Mouse (Mus musculus) heart, postnatal 4 days (tissue): Measurements from ENCODE around the gene Faf1. TPM values are rescaled to one million over a fixed set of nuclear protein-coding genes. Genes with fewer than 3 reads are reported as not detected.
"Not testable (repeated sequence)": the region's sequence is repeated elsewhere in the genome, so short reads cannot be mapped to it uniquely, and the experiment has no call there.

ENCODE experiments used
- DNase-seq: peaks from one replicate; pipeline ENCODE4 v3.0.0; 2021
- total RNA-seq, 2 experiments: library from RNA; stranded (reverse); gene quantifications; 2 replicates each; pipeline ENCODE4 v1.2.3; 2021

Gene Faf1
- total RNA-seq, 2 experiments from 2014 or later, result 34.0 to 34.6 TPM

DNA sequence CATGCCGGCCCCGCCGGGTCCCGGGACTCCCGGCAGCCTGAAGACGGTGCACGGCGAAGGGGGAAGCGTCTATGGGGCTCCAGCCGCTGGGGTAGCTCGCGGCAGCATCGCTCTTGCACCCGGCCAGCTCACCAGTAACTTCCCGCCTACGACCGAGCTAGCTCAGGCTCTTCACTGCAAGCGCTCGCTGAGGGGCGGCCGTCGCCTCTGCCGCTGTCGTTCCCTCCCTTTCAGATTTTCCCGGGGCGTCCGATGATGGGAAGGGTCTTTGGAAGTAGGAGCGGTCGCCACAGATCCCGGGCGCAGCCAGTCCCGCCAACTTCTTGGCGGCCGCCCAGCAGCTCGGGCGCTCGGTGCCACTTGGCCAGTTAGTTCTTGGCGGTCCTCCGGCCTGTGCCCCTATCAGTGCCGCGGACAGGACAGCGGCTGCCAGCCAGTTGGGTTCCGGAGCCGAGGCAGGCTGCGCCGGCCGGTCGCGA, 10.4 kb upstream of the Faf1 start:
- DNase-seq, result peak; percentile 78

DNA sequence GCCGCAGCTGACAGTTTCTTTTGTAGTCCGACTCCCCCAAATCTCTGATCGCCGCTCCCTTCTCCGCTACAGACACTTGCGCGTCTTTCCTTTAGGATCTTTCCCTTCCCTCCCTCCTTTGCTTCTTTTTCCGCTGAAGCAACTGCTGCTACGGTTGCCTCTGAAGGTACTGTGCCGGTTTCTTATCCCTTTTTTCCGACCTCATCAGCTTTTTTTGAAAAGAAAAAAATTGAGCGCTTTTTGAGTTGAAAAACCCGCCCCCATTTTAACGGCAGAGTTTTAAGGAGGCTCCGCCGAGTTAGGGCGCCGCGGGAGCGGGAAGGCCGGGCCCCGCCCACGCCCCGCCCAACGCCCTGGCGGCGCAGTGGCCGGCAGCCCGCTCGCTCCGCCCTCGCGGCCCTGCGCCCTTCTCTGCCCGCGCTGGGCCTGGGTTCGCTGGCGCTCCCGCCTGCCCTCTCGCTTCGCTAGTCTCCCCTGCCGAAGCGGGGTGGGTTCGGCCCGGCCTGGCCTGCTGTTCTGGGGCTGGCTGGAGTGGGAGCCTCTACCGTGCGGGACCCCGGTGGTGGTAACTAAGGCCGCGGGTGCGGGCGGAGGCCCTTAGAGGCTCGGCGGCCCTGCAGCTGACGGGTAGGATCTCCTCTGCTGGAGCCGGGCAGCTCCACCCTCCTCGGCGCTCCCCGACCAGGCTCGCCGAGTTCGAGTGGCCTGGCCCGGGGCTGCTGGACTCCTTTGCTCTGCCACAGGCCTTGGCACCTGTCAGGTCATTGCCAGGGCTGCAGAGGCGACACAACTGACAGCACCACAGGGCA, 9.7 kb upstream of the Faf1 start, which contains the start of gene Cdkn2c:
Cdkn2c (minus strand) TSS at position 729 of the 809 bp plus-strand sequence.
- peak; percentile 91 for DNase-seq

DNA sequence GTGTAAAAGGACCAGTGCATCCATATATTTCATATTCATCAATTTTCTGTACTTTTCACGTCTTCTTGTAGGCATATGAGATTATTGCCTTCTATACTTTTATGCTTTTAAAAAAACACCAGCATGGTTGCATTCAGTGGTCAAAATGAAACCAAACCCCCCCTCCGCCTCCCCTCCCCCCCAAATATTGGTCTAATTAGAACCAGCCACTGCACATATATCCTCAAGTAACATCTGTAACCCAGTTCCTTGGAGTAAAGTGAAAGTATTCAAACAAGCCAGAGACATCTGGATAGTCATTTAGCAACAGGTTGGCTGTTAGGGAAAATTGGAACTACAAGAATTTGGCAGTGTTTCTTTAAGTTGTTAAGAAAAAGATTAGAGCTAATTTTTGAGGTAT, 8.9 kb upstream of the Faf1 start:
- no peak for DNase-seq

DNA sequence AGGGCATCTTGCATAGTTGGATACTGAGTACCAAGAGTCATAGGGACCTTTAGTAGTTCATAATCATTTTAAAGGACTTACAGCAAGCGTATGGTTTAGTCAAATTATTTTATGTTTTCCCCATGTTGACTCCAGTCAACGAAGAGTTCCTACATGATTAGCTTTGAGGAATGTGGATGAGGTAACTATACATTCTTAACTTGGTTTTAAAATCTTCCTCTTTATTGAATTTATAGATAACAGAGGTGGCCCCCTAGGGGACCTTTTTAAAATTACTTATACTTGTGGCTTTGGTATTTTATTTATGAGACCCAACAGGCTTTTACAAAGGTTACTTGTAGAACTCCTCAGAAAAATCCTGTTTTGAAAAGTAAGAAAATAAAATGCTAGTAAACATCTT, 6.2 kb upstream of the Faf1 start:
- no peak for DNase-seq

DNA sequence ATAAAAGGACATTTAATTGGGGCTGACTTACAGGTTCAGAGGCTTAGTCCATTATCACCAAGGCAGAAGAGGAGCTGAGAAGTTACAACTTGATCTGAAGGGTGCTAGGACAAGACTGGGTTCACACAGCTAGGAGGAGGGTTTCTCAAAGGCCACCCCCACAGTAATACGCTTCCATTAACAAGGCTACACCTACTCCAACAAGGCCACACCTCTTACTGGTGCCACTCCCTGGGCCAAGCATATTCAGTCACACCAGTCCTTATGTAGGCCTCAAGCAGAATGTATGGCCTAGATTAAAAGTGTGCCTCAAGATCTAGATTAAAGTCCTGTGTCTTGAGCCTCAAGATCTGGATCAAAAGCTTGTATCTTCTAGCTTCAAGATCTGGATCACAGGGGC, 4.4 kb upstream of the Faf1 start:
- no peak for DNase-seq

DNA sequence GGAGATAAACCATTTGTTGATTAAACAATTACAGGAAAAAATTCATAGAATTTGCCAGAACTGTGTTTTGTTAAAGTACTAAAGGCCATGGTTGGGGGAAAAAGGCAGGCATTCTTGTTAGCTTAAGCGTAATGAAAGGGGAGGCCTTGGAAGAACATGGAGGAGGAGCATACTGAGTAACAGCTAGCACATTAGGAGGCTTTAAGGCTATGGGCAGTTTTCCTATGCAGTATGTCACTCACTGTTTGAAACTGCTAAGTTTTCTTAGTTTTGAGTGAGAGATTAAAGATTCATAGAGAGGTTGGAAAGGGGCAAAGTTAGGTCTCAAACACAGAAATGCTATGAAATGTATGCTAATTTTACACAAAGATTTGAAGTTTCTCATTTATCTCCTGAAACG, 2.3 kb upstream of the Faf1 start:
- DNase-seq, result no peak

DNA sequence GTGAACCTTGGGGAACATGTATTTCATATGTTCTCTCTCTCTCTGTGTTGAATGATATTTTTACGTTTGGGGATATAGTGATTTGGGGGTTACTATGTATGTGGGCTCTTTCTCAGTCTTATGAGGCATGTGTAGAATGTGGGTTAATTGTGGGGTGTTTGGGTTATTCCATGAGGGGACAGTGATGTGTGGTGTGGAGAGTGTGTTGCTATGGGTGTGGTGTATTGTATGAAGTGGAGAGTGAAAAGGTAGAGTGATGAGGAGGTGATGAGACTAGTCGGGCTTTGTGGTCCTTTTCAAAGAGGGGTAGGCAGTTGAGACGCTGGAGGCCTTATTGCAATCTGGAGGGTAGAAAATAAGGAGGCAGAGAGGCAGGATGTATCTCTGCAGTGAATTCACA, 833 bp downstream of the Faf1 start:
- no peak for DNase-seq

DNA sequence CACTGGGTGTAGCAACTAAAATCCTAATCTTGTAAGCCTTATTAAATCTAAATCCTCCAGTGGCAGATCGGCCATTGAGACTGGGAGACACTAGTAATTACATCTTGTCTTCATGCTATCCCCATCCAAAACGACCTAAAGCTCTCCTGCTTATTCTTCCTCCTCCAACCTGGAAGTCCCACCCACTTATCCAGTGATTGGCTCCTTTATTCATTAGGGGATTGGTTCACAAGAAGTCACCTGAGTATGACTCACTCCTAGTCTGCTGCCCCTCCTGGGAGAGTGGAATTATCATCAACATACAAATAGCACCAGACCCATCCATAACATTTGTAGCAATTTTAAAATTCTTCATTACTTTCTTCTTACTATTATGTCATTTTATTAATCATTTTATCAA, 7.2 kb downstream of the Faf1 start:
- DNase-seq, result no peak

DNA sequence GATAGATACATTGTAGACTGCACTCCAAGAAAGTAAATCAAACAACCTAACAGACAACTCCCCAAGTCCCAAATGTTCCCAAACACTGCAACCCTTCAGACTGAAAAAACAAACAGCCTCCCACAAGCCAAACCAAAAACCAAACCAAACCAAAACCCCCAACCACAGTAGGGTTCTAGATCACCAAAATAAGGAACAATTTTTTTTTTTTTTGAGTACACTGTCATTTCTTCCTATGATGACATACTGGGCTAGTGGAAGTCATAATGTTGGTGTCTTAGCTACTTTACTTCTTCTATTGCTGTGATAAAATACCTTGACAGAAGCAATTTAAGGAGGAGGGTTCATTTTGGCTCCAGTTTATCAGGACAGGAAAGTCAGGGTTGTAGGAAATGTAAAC, 16.3 kb downstream of the Faf1 start:
- no peak for DNase-seq

DNA sequence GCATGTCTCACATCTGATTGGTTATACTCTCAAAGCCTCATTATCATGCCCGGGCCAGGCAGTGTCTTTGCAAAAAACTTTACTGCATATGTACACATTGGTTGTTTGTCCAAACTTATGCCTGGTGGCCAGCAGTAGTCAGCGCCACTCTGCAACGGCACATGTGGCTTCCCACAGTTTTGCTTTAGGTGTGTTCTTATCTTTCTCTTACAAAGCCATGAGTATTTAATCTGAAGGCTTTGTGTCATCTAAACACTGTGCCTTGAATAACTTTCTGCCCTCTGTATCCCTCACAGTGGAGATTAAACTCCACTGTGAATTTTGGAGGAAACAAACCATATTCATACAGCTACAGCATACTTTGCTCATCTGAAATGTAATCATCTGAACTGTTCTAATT, 24.3 kb downstream of the Faf1 start:
- DNase-seq, result not testable (repeated sequence)

DNA sequence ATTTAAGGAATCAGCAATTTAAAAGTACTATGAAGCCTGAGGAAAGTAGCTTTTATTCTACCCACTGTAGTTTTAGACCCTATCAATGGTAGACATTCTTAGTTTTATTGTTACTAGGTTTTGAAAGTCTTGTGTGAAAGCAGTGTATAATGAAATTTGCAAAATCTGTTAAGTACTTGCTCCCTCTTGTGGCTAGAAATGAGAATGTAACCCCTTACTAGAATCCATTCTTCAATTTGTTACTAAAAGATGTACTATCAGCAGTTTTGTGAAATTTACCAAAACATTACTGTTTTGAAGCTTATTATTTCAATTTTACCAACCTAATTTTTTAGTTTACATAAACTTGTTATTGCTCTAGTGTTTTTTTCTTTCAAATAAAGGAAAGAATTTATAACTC, 27.2 kb downstream of the Faf1 start:
- DNase-seq, result no peak

DNA sequence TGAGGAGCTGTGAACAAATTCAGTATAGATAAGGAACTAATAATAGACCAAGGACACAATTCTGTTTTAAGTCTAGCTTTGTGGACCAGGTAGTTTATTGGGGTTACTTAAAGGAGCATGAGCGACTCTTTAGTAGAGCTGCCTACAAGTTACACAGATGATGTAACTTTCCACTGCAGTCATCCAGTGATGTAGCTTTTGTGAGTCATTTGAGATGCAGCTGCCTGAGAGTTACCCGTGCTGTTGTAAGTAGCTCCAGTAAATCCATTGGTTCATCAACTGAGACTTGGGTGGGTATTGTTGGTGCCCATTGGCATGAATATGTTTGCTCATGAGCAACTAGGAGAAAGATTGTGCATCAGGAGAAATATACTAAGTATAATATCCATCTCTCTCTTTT, 29.0 kb downstream of the Faf1 start:
- DNase-seq, result no peak

DNA sequence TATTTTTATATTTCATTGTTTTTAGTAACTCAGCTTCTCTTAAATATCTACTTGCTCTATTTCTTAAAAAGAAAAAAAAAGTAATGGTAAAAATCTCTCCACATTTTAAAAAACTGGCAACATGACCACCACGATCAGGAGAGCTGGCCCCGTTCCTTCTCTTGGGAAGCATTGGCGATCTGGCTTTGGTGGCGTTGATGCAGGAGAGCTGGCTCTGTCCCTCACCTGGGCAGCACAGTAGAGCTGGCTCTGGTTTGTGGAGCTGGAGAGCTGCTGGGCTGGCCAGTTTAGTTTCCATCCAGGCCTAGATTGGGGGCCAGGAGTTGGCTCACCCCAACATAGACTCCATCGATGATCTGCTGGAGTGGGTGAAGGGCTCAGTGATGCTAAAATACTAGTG, 42.9 kb downstream of the Faf1 start:
- no peak for DNase-seq

DNA sequence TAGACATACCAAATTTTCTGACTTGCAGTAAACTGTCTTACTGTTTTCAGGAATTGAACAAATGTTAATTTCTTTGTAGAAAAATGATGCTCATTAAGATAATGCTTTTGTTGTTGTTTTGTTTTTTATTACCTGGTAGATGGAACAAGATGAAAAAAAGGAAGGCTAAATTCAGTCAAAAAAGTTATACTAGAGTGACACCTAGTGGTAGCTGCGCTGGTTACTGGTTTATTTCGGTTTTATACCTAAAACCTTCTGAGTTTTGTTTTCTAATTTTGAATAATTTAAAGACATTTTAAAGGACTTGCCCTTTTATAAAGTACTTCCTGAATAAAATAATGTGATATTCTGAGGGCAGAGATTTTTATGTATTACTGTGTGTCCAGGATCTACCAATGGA, 52.9 kb downstream of the Faf1 start:
- DNase-seq, result peak; percentile 33

DNA sequence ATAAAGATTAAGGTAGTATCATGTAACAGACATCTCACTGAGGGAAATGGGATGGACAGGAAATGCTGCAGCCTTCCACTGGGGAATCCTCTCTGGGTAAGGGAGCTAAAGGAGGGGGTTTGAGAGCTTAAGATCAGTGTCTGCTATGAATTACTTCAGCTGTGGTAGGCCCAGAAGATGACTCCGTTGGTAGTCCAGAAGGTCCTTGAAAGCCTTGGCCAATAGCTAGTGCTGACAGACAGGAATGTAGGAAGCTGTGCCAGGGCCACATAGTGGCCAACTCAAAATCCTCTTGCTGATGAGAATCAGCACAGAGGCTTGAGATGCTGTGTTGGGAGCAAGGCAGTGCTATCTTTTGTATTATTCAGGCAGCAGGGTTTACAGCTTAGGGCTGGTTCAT, 59.4 kb downstream of the Faf1 start:
- DNase-seq, result peak; percentile 42

DNA sequence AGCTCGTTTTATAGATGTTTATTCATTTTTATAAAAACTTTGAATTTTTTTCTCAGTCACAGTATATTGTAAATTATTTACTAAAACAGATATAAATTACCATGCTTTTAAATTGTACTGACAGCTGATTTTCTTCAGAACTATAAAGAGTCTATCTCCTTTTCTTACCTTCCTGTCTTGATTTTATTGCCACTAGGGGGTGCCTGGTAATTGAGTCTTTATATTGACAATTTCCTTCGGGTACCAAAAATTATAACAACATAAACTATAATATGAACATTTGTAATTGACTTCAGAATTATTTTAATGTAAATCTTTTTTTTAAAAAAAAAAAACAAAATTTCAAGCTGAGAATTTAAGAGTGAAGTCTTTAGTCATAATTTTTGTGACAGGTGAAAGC, 67.6 kb downstream of the Faf1 start:
- no peak for DNase-seq

DNA sequence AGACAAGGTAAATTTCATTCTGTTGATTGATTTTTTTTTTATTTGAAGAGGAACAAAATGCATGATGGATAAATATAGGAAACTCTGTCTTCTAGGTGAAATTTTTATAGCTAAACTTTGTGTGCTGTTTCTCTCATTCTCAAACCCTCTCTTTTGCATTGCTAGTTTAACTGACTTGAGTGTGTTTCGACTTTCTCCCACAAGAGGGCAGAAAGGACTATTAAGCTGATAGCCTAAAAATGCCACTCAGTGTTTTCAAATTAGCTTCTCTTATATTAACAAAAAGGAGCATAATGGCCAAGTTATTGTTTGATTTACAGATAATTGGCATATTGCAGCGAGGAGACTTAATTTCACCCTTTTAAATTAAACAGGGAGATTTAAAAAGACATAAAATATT, 82.6 kb downstream of the Faf1 start:
- DNase-seq, result peak; percentile 52

DNA sequence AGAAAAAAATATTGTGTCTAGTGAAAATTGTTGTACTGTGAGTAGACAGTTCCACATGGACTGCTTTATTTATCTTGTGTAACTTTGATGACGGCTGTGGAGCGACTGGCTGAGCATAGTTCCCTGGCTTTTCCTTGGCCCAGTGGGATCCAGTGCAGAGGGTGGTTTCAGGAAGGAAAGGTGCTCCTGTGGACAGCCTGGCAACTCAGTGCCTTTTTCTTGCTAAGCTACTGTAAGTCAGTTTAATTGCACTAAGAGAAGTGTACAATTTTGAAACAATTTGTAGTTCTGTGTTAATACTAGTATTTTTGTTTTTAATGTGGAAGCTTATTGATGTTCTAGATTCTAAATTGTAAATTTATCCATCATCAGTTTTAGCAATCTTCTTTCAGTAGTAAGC, 83.5 kb downstream of the Faf1 start:
- DNase-seq, result no peak

DNA sequence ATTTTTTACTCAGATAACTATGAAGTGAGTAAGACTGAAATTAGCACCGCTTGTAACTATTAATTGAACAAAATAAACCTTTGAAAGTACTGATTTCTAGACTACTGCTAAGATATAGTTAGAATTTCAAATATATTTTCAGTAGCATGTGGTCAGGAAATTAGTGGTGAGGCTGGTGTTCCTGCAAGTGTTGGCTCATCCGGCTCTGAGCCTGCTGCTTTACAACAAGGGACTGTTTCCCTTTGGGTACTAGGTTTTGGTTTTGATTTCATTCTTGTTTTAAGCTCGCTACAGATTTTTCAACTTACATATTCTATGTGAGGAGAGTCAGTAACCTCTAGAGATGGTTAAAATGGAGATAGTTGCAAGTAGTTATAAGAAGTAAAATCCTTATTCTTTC, 84.1 kb downstream of the Faf1 start:
- no peak for DNase-seq

DNA sequence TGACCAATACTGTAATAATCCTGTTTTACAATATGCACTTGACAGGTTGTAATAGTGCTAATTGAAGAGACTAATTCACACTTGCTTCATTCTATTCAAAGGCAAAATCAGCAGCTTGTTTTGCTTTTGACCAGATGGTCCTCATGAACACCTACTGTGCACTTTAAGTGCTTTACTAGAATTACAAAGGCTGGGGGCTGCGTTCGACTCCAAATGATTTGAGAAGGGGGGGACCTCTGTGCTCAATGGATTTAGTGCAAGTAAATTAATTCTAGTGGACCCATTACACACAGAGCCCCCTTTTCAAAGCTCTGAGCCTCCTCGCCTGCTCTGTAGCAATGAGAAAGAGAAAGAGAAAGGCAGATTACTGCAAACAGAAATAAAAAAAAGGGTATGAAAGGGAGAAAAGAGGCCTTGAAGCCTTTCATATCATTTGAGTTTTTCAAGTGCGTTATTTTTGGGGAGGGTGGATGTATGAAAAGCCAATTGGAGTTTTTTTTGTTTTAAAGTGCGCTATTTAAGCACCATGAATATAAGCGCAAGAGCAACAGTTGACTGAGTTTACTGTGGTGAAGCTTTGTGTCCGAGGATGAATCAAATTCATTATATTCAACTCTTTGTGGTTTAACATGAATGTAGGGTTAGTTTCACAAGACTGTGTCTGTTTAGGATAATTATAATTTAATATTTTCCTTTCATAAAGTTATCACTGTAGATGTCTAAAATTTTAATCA, 86.5 kb downstream of the Faf1 start:
- DNase-seq, result no peak

DNA sequence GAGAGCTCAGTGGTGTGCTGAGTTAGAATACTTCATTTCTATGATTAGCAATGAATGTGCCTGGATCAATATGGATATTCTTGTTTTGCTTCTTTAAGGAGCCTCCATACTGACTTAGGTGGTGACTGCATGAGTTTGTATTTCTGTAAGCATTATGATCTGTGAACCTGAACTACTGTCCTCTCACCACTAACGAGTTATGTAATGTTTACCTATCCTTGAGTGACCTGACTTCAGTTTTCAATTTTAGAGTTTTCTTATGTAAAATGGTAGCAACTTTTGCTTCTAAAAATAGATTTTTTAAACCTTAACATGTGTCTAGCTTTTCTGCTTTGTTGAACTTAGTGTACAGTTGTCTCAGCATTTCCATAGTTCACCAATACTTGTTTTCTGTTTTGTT, 92.7 kb downstream of the Faf1 start:
- no peak for DNase-seq

DNA sequence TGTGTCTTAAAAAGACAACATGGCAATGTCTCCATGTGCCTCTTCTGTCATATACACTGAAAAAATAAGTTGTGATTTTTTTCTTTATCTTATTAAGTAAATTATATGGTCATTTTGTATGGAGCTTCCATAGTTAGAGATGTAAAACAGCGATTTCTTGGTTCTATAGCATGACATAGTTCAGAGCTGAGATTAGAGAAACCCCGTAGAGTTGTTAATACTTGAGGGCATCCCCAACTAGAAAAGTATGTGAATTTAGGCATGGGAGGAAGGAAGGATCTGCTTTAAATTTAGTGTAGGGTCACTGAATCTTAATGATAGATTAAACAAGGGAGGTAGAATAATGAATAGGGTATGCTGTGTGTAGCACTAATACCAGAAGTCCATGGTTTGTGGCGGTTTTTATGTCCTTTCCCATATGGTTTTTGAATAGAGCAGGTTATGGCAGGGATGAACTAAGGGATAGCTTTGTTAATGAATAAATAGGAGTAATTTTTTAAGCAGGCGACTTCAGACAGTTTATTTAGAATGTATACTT, 106.3 kb downstream of the Faf1 start:
- DNase-seq, result no peak

DNA sequence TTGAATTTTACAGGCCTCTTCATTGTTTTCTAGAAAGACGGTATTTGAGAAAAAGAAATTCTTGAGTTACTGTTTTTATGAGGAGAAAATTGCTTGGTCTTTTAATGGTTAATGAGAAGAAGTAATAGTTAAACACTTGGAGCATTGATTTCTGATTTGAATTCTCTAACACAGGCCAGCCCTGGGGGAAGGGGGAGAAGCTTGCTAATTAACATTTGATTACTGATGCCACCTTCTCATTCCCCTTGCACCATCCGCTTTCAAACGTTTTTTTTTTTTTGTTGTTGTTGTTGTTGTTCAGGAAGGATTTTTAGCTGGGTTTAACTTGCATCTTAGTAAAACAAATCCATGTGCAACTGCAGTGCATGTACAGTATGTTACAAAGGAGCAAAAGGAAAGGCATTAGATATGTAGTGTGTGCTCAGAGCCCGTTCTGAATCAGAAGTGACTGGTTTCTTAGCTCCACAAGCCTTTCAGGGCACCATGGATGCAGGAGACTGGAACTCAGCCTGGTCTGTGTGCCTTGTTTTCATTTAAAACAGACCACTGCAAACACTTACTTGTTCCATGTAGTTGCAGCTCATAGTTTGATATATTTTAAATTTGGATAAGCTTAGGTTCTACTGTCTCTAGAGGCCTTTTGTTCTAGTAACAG, 113.1 kb downstream of the Faf1 start:
- DNase-seq, result no peak
